ENCODE assay signal across 8 mouse cellular contexts in the genomic region with DNA sequence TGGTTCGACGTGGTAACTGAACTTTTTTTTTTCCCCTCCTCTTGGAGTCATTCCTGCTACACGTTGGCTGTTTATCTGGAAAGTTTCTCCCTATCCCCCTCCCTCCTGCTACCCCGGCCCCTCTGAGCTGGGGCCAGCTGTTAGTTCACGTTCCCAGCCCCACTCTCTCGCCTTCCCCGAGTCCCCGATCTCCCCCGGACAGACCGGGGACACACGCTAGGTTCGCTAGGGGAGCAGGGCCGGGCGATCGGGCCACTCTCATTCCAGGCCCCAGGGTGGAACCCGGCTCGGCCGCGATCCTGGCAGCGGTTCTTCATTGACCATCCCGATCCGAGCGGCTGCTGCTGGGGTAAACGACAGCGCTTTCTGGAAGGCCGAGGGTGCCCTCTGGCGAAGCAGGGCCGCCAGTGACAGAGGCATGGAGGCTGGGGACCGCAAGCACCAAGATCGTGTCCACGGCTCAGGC. TPM values are rescaled to one million over a fixed set of nuclear protein-coding genes. Genes with fewer than 3 reads are reported as not detected.
A peak's percentile ranks its signal among the peaks of the same experiment; 100 is the strongest.
DNase-seq lines count a peak whose midpoint lies in the region; ATAC-seq lines count a peak whose summit lies in the region.

No protein-coding gene starts in this region.

- no peaks in the 10 kb centered on the region for H3K9me3 ChIP-seq in heart, embryonic 14.5 days (ENCODE audit: control insufficient read depth, low read length)
- H3K9me3 ChIP-seq in liver, embryonic 12.5 days (replicated peaks): no peaks in the 10 kb centered on the region

- peak overlapping the region; percentile 74 for H3K4me2 ChIP-seq in heart, embryonic 14.5 days (ENCODE audit: low read length)
- peak overlapping the region; percentile 71 for H3K4me2 ChIP-seq in liver, embryonic 12.5 days

- H3K27ac ChIP-seq in heart, embryonic 14.5 days (replicated peaks in 1 of 2; ENCODE audit: control insufficient read depth in 1 of 2, insufficient read depth in 1 of 2, low read depth in 2 of 2, low read length in 2 of 2): peak overlapping the region; percentile 94 to 95
- no peak overlapping the region for H3K27ac ChIP-seq in liver, embryonic 12.5 days

- peak; percentile 85 for DNase-seq in CD4-positive helper T cell, adult 2 months (ENCODE audit: low read depth, low spot score)
- peak; percentile 95 for DNase-seq in brain, adult 2 months (ENCODE audit: low read depth, low spot score)
- DNase-seq in fibroblast of lung, adult 2 months (ENCODE audit: low read depth): peak; percentile 82
- peak; percentile 95 for DNase-seq in kidney, postnatal 10 days
- DNase-seq in naive thymus-derived CD4-positive, alpha-beta T cell, adult 2 months (ENCODE audit: low read depth): peak; percentile 89
- peak; percentile 90 for DNase-seq in splenic B cell, adult 2 months (ENCODE audit: low read depth, low spot score)

- H3K9ac ChIP-seq in heart, embryonic 14.5 days (ENCODE audit: low read length): peak overlapping the region; percentile 78
- H3K9ac ChIP-seq in liver, embryonic 12.5 days: peak overlapping the region; percentile 34

- no peaks in the 10 kb centered on the region for H3K27me3 ChIP-seq in heart, embryonic 14.5 days (ENCODE audit: control insufficient read depth, insufficient read depth, low read length)
- H3K27me3 ChIP-seq in liver, embryonic 12.5 days (replicated peaks): peaks cover 91% of the 10 kb centered on the region
- H3K27me3 ChIP-seq in splenic B cell, adult 2 months (ENCODE audit: control insufficient read depth, insufficient read depth, low read length, poor library complexity, severe bottlenecking): peaks cover 5% of the 10 kb centered on the region; the same call in 1 of the 2 replicates

- H3K4me3 ChIP-seq in heart, embryonic 14.5 days (ENCODE audit: control insufficient read depth in 1 of 2, insufficient read depth in 1 of 2, low read depth in 1 of 2, low read length in 2 of 2): peak overlapping the region; percentile 51 to 72
- peak overlapping the region; percentile 50 for H3K4me3 ChIP-seq in liver, embryonic 12.5 days

- H3K4me1 ChIP-seq in heart, embryonic 14.5 days (ENCODE audit: control insufficient read depth in 2 of 2, insufficient read depth in 2 of 2, low read length in 2 of 2): peaks cover 13 to 34% of the 10 kb centered on the region in 2 experiments
- peaks cover 4% of the 10 kb centered on the region; the same call in 1 of the 2 replicates for H3K4me1 ChIP-seq in liver, embryonic 12.5 days

- ATAC-seq in heart, embryonic 14.5 days (ENCODE audit: insufficient number of reproducible peaks, insufficient read depth, low FRiP score, low read depth): peak; percentile 75
- ATAC-seq in liver, embryonic 12.5 days: peak; percentile 58

- no peaks in the 10 kb centered on the region for H3K36me3 ChIP-seq in heart, embryonic 14.5 days (ENCODE audit: control insufficient read depth, insufficient read depth, low read length)
- H3K36me3 ChIP-seq in liver, embryonic 12.5 days: no peaks in the 10 kb centered on the region
- H3K36me3 ChIP-seq in splenic B cell, adult 2 months (ENCODE audit: control insufficient read depth, insufficient read depth, low read length, poor library complexity, severe bottlenecking): no peaks in the 10 kb centered on the region

- 1% methylated on average over 31 of the region's 31 CpGs for whole genome bisulfite sequencing in heart, embryonic 14.5 days
- WGBS in liver, embryonic 12.5 days (ENCODE audit: insufficient replicate concordance): under 1% methylated on average over 31 of the region's 31 CpGs

RNA-seq across cellular contexts. Expression of gene Tgfb3, which starts 0.4 kb away (rescaled TPM):
- 14.7 and 15.1 TPM in 2 replicates for polyA plus RNA-seq in heart, embryonic 14.5 days (2014; fragmentation: Nextera tagmentation; extraction: Ambion mirVana)
- polyA plus RNA-seq in liver, embryonic 12.5 days (2016; fragmentation: Nextera tagmentation; extraction: Ambion mirVana): 6.1 and 9.9 TPM in 2 replicates

RNA-seq across cellular contexts. Expression of gene Ift43, which starts 3.1 kb away (rescaled TPM):
- polyA plus RNA-seq in heart, embryonic 14.5 days (2014; fragmentation: Nextera tagmentation; extraction: Ambion mirVana): 142 and 149 TPM in 2 replicates
- polyA plus RNA-seq in liver, embryonic 12.5 days (2016; fragmentation: Nextera tagmentation; extraction: Ambion mirVana): 12.3 and 12.9 TPM in 2 replicates

Comparison
In these comparisons a context has a peak if more than half of its experiments do, and no peak if none do; other contexts are left out.
1. RNA of gene Ift43, which starts 3.1 kb away (polyA plus RNA-seq): 142 to 149 TPM in heart, embryonic 14.5 days; 12.3 to 12.9 TPM in liver, embryonic 12.5 days; every median in the first group is over 10 times any median in the second.
2. Peak in every context shown above with its lines, with median percentiles within 50 percentile points of each other: DNase-seq.